Mouse (Mus musculus): Measurements from ENCODE around the gene Il5.

The Il5 gene

DNA sequence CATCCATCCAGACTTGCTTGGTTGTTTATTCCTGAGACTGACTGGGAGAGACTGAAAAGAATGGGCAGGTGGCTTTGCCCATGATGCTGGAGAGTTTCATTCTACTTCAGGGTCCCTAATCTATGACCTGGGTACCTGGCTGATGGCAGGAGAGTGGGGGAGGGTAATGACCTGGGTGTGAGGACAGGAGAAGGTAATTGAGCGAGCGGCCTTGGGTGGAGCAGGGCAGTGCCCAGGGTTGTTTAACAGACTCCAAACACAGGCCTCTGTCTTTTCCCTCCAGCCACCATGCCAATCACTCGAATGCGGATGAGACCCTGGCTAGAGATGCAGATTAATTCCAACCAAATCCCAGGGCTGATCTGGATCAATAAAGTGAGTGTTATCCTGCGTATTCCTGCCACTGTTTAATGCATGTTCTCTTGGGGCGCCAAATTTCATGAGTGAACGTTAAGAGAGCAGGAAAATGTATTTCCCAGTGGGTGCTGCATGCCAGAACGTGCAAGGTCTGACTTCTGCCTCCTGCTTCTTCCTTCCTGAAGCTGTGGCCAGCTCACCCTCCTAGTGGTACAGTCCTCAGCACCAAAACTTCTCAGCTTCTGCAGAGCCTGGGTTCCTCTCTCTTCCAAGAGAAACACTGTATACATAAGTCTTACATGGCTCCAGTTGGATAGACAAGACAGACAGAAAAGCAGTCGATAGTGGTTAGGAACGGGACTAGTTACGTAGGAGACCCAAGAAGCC is 50.6 kb downstream of the Il5 start:
- peak; percentile 56 for DNase-seq (ENCODE audit: low read depth)

- DNase-seq (ENCODE audit: low read depth): no peak
Observed at GRCm38 (mm10) chr11:53772536-53772935, 51.9 kb downstream of the Il5 start.

GRCm38 (mm10) chr11:53773087-53773486 is 52.5 kb downstream of the Il5 start, which contains the start of gene Gm17334:
Gm17334 (minus strand) TSS chr11:53773187.
- DNase-seq (ENCODE audit: low read depth): no peak

GRCm38 (mm10) chr11:53773641-53774360 is 53.2 kb downstream of the Il5 start:
- no peak for DNase-seq (ENCODE audit: low read depth)

Data from 416B (cell line).